Mouse (Mus musculus): ENCODE data around the gene Det1. TPM values are rescaled to one million over a fixed set of nuclear protein-coding genes. Genes with fewer than 3 reads are reported as not detected.

Gene Det1
- total RNA-seq, 1 experiment from 2014 or later = 8.7 TPM

DNA sequence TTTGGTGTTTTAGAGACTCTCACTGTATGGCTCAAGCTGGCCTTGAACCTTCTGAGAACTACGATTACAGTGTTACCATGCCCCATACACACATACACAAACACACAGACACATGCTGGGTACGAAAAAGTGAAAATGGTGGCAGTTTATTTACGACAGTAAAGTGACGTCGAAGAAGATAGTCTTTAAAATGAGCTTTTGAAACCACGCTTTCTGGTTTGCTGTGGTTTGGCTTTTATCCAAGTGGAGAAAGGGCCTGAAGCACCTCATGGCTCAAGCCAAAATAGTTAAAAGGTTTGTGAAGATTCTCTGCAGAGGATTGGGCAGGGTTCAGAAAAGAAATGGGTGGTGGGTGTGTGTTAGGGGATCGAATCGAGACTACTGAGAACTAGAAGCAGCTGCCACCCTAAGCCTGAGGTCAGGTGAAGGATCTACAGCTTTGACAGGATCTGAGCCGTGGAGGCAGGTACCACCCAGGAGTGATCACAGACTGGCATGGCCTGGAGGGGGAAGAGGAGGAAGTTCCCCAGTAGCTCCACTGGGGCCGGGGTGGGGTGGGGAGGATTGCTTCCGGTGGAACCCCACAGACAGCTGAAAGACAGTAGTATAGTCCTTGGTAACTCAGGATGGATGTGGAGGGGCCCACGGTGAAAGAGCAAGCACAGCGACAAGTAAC lies 53.0 kb downstream of the Det1 start:
- no peak for ATAC-seq (replicated peaks; ENCODE audit: insufficient number of reproducible peaks, low FRiP score, low TSS enrichment, poor library complexity, severe bottlenecking)

DNA sequence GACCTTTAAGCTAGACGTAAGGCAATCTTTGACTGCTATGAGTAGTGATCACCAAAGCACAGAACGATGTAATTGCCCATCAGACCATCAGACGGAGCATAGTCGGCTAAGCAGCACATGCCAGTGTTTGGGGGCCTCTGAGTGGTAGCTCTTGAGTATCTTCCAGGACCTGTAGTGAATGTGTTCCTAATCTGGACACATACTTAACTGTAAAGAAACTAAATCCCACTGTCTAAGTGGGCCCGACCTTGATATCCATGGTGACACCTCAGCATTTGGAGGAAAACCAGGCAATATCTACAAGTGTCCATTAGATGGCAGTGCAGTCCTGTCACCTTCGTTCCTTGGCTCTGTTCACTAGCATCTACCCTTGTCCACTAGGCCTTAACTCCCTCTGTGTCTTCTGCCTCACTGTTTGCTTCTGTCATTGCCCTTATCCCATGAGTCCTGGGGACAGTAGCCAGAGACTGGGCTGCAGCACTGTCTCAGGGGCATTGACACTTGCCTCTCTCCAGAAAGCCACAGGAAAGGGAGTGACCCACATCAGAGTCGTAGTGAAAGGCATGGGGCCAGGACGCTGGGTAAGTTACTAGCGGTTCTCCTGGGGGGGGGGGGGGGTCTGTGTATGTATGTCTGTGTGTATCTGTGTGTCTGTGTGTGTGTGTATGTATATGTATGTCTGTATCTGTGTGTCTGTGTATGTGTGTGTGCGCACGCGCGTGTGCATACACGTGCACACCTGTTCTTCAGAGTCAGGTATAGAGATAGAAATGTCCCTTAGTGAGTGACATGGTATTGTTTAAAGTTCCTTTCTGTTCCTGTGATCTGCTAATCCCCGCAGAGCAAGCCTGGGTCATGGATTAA lies 55.5 kb downstream of the Det1 start:
- ATAC-seq (replicated peaks; ENCODE audit: insufficient number of reproducible peaks, low FRiP score, low TSS enrichment, poor library complexity, severe bottlenecking) = peak; percentile 66

DNA sequence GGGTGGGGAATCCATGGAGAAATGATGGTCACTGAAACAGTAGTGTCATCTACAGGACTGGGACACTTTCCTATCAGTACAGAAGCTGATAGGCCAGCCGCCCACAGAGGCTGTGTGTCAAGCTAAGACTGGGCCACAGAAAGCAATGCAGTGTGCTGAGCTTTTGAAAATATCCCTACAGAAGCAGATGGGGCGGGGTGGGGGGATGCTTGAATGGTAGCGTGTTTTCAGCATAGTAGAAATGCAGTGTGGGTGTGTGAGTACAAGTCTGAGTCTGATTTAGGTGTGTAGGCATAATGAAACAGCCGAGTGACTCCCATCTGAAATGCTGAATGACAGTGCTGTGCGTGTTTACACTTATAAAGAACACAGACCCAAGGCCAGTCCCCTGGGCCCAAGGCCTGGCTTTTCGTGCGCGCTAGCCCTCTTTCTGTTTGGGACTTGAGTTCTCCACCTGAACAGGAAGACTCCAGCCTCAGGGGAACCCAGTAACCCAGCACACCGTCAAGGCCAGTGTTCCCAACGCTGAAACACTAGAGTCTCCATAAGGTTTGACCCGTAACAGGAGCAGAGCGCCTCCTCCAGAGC lies 59.2 kb downstream of the Det1 start:
- ATAC-seq (replicated peaks; ENCODE audit: insufficient number of reproducible peaks, low FRiP score, low TSS enrichment, poor library complexity, severe bottlenecking) = no peak

- no peak for ATAC-seq (replicated peaks; ENCODE audit: insufficient number of reproducible peaks, low FRiP score, low TSS enrichment, poor library complexity, severe bottlenecking)
Observed at GRCm38 (mm10) chr7:78785906-78786305, 61.2 kb downstream of the Det1 start.

DNA sequence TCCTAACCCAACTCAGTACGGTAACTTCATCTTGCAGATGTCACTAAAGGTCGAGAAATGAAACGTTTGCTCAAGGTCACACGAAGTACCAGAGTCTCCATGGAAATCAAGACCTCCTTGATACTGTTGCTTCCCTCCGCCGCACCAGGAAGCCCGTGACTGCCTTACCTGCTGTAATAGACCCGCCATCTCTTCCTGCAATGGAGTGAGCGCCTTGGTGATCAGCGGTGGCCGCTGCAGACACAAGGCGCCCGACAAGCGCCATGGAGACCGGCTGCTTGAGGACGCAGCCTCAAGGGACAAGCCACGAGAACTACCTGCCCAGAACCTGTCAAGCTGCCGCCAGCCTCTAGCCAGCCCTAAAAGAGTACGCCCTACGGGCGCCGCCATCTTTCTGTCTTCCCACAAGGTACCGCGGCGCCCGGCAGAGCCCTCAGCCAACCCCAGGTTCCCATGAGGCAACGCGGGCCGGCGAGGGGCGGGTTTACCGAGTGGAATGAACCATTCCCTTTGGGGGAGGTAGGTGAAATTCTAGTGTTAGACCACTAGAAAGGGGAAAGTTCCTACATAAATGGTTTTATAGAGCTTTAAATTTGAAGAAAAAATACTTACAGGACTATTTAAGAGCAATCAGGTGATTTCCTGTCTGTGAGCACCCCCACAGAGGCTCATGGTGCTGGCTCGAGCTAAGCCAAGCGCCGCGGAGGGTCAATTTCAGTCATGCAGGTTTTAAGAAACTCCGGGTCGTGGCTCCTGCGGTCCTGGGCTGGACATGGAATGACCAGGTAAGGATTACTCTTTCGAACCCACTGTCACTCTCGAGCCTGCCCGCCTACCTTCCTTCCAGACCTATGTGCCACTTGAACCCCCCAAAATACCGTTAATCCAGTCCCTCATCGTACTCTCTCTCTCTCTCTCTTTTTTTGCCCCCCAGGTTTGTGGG lies 64.2 kb downstream of the Det1 start, which contains the start of the genes Mrps11 and Mrpl46:
Mrps11 (plus strand) TSS at position 481 of the 943 bp plus-strand sequence.
Mrpl46 (minus strand) TSS at position 893 of the 943 bp plus-strand sequence.
- ATAC-seq (replicated peaks; ENCODE audit: insufficient number of reproducible peaks, low FRiP score, low TSS enrichment, poor library complexity, severe bottlenecking) = peak; percentile 98

- ATAC-seq (replicated peaks; ENCODE audit: insufficient number of reproducible peaks, low FRiP score, low TSS enrichment, poor library complexity, severe bottlenecking) = no peak
Observed at GRCm38 (mm10) chr7:78778741-78779140, 68.3 kb downstream of the Det1 start.

Other genes with a start within 250 kb of the Det1 start
- 0.21 to 7.4 TPM (median 0.76 TPM) in 3 replicates for gene Ntrk3, start 109.3 kb downstream of the Det1 start, total RNA-seq (2017)
- gene Mrps11, start 64.1 kb downstream of the Det1 start, total RNA-seq (2017) = 11.3 to 20.0 TPM (median 15.8 TPM) in 3 replicates
- 29.4 to 32.5 TPM (median 29.8 TPM) in 3 replicates for gene Mrpl46, start 63.7 kb downstream of the Det1 start, total RNA-seq (2017)
- 30.6 to 58.9 TPM (median 31.2 TPM) in 3 replicates for gene Aen, start 48.6 kb upstream of the Det1 start, total RNA-seq (2017)
- gene Isg20, start 66.2 kb upstream of the Det1 start, total RNA-seq (2017) = 25.2 to 43.8 TPM (median 37.3 TPM) in 3 replicates
- gene Acan, start 206.2 kb upstream of the Det1 start, total RNA-seq (2017) = 0.11 TPM in 1 of 3 replicates, not detected in the others

Data from monocyte, adult 5-6 weeks (primary cell).